Mouse (Mus musculus) gastrocnemius, postnatal 36 days (tissue): Measurements from ENCODE around the gene Stk39. TPM values are rescaled to one million over a fixed set of nuclear protein-coding genes. Genes with fewer than 3 reads are reported as not detected.
A peak's percentile ranks its signal among the peaks of the same experiment; 100 is the strongest.

Experiments
- DNase-seq, 2 experiments: peaks; one replicate each; pipeline ENCODE4 v3.0.0; 2022
- intact Hi-C: fragments of 180-260 bp; cut with DNase I; formaldehyde crosslinking; loops from one replicate; pipeline ENCODE4 v1.15.1; 2025
- total RNA-seq, 2 experiments: library from RNA; stranded (reverse); gene quantifications; 2 replicates each; pipeline ENCODE4 v1.2.3; 2021

Stk39 gene
- total RNA-seq, 2 experiments from 2014 or later, result 2.5 to 3.8 TPM

DNA sequence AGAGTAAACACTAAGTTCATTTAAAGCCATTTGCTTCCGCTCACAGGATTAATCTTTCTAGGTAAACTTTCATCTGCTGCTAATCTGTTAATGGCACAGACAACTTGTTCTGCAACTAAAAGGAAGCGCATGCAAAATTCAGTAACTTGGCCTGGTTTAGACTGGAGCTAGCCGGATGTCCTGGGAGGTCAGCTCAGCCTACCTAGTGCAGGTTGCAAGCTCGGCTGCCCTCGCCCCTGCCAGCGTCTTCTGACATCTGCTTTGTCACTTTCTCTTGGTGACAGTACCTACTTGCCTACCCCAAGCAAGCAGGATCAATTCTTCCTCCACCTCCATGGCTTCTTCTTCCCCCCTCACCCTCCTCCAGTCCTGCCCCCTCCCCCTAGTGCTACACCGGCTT is 106.6 kb downstream of the Stk39 start:
- no peak for DNase-seq
- intact Hi-C loops, result loop anchor here (10.0 kb wide), 2 partner anchors 109 to 389 kb away; partner anchors contain the start of gene Stk39

- intact Hi-C loops, result loop anchor here (10.0 kb wide), 2 partner anchors 110 to 390 kb away; partner anchors contain the start of gene Stk39
- no peak for DNase-seq
Measured at GRCm38 (mm10) chr2:68364181-68364900, 107.7 kb downstream of the Stk39 start.

GRCm38 (mm10) chr2:68363159-68363558 is 108.9 kb downstream of the Stk39 start:
- intact Hi-C loops, result loop anchor here (10.0 kb wide), 2 partner anchors 112 to 392 kb away; partner anchors contain the start of gene Stk39
- no peak for DNase-seq

DNA sequence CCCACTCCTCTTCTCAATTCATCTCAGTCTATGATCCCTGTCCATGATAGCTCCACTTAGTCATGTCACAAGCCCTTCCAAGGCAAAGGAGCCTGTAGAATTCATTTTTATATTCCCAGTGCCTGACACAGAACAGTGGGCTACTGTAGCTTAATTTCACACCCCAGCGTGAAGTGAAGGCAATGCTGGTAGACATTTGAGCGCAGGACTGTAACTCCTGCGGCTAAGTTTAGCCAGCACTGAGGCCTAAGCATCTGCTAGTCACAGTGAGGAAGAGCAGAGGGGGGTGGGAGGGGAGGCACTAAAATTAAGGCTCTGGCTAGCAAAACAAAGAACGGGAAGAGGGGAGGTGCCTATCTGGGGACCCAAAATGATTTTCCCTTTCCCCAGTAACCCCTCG is 110.4 kb downstream of the Stk39 start:
- no peak for DNase-seq
- intact Hi-C loops, result loop anchor here (10.0 kb wide), 2 partner anchors 113 to 393 kb away; partner anchors contain the start of gene Stk39

DNA sequence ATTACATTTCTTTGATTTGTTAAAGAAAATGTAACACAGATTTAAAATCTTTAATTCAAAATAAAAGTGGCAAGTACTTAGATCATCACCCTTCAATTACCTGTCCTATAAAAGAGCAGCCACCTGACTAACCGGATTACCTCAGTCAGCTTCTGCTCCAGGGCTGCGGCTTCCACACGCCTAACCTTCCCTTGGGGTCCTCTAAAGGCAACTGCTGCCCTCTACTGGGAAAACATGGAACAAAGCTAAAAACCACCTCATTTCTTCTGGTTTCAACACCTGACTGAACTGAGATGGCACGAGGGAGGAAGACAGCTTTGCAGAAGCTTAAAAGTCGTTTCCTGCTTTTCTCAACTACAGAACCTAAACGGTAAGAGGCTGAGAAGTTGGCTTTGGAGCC is 121.4 kb downstream of the Stk39 start:
- DNase-seq, result peak in 1 of 2 experiments; percentile 36
- intact Hi-C loops, result loop anchor here (2.0 to 10.0 kb wide), 2 partner anchors 226 to 816 kb away; no protein-coding TSS in a partner anchor

GRCm38 (mm10) chr2:68349593-68350383 is 122.3 kb downstream of the Stk39 start:
- peak; percentile 60 to 73 for DNase-seq
- intact Hi-C loops, result loop anchor here (2.0 to 10.0 kb wide), 3 partner anchors 129 to 815 kb away; no protein-coding TSS in a partner anchor

GRCm38 (mm10) chr2:68348966-68349365 is 123.1 kb downstream of the Stk39 start:
- intact Hi-C loops, result loop anchor here (2.0 kb wide), 1 partner anchor 128 kb away; no protein-coding TSS in a partner anchor
- DNase-seq, result no peak

GRCm38 (mm10) chr2:68346606-68347237 is 125.3 kb downstream of the Stk39 start:
- intact Hi-C loops, result no loop called here
- no peak for DNase-seq

GRCm38 (mm10) chr2:68345269-68345668 is 126.8 kb downstream of the Stk39 start:
- DNase-seq, result no peak
- intact Hi-C loops, result no loop called here

GRCm38 (mm10) chr2:68343751-68344150 is 128.3 kb downstream of the Stk39 start:
- DNase-seq, result no peak
- intact Hi-C loops, result no loop called here

- intact Hi-C loops, result no loop called here
- DNase-seq, result no peak
Measured at GRCm38 (mm10) chr2:68342122-68342646, 129.9 kb downstream of the Stk39 start.

GRCm38 (mm10) chr2:68336913-68337312 is 135.2 kb downstream of the Stk39 start:
- no peak for DNase-seq
- intact Hi-C loops, result no loop called here

- DNase-seq, result no peak
- intact Hi-C loops, result no loop called here
Measured at GRCm38 (mm10) chr2:68334945-68335344, 137.1 kb downstream of the Stk39 start.

DNA sequence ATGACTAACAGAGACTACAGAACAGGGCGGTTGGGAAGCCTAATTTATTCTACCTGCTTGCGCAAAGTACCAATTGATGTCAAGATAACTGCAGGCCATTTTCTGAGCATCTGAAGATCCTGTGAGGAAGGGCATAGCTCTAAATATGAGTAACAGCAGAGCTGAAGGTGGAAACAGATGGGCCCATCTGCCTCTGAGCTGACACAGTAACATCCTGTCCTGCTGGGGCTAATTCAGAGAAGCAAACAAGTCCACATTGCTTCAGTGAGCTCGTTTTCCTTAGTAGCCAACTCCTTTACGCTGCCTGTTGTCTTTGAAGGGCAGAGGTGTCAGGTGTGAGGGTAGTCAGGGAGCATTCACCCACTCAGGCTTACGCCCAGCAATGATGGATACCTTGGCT is 146.8 kb downstream of the Stk39 start:
- intact Hi-C loops, result no loop called here
- DNase-seq, result no peak

GRCm38 (mm10) chr2:68321230-68321629 is 150.8 kb downstream of the Stk39 start:
- no peak for DNase-seq
- intact Hi-C loops, result no loop called here

DNA sequence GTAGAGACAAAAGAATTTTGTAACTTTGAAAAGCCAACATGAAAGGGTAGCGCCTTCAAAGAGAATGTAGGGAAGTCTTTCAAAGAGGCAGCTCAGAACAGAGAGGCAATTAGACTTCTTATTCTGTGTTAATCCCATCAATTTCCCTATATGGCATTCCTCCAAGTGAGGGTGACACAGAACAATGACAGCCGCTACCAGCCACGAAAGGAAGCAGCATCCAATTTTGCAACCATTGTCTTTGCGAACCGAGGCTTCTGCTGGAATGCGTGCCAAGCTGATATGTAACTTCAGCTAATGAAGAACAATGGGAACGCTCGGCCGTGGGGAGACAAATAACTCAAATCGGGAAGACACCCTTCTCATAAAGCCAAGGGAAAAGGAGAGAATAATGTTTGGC is 151.4 kb downstream of the Stk39 start:
- DNase-seq, result no peak
- intact Hi-C loops, result no loop called here

- intact Hi-C loops, result no loop called here
Measured at GRCm38 (mm10) chr2:68318452-68318851, 153.6 kb downstream of the Stk39 start.

GRCm38 (mm10) chr2:68317895-68318294 is 154.2 kb downstream of the Stk39 start:
- no peak for DNase-seq
- intact Hi-C loops, result no loop called here

More at GRCm38 (mm10) chr2:68318452-68318851, 153.6 kb downstream of the Stk39 start:
- DNase-seq, result no peak

- DNase-seq, result no peak
- intact Hi-C loops, result no loop called here
Measured at GRCm38 (mm10) chr2:68317452-68317851, 154.6 kb downstream of the Stk39 start.

DNA sequence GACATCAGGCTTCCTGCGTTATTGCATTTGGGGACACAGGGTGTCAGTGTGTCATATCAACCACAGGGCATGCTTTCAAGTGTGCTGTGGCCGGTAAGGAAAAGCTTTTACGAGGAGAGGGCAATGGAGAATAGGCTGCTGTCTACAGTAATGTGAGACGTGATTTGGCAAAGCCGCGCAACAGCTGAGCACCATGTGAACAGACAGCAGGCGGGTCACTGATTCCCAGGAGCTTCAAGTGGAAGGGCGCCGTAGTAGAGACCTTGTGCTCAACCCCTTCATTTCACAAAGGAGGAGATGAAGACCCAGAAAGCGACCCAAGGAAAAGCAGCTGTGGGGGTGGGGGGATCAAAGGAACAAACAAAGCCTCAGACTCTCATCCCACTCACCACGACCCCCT is 156.8 kb downstream of the Stk39 start:
- intact Hi-C loops, result no loop called here

More for the DNA sequence above, 156.8 kb downstream of the Stk39 start:
- peak in 1 of 2 experiments; percentile 17 for DNase-seq
